Mouse (Mus musculus) urinary bladder, postnatal 4 days (tissue): ENCODE measurements around the gene Gm43951.
"Not testable (repeated sequence)": the region's sequence is repeated elsewhere in the genome, so short reads cannot be mapped to it uniquely, and the experiment has no call there.

Experiments used
- DNase-seq, 2 experiments: peaks; one replicate each; pipeline ENCODE4 v3.0.0; 2021 to 2022; ENCODE audit warnings: low spot score in 2 of 2

Gm43951 gene

GRCm38 (mm10) chr11:72203440-72203839 lies 3.2 kb downstream of the Gm43951 start:
- no peak for DNase-seq

DNA sequence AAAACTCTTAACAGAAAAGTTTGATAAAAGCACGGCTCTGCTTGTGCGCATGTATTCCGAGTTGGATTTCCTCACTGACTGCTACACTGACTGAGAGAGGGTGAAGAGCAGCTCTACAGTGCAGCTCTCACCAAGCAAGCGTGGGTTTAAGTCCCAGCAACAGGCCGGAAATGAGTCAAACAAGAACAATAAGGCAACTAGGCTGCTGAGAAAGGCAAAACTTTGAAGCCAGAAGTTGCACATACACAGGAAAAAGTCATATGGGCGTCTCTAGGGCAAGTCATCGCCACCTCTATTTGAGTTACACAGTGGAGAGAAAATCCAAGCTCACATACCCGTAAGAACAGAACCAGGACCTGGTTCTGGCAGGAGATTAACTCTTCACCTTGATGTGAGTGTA lies 10.1 kb downstream of the Gm43951 start:
- no peak for DNase-seq

GRCm38 (mm10) chr11:72194259-72194658 lies 12.4 kb downstream of the Gm43951 start:
- DNase-seq: no peak

DNA sequence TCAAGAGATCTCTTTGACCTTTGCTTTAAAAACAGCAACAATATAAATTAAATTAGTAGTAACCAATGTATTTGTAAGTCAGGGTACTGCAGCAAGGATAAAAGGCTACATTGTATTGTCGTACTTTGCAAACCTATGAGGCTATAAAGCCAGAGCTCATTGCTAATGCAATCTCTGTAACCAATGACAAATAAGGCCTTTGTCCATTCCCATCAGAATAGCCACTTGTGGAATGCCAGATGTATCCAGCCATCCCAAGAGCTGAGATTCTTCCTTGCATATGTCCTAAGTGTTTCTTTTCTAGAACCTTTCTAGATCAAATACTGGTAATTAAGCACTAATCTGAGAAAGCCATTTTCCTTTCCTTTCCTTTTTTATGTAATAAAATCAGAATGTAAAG lies 15.8 kb downstream of the Gm43951 start:
- no peak for DNase-seq

DNA sequence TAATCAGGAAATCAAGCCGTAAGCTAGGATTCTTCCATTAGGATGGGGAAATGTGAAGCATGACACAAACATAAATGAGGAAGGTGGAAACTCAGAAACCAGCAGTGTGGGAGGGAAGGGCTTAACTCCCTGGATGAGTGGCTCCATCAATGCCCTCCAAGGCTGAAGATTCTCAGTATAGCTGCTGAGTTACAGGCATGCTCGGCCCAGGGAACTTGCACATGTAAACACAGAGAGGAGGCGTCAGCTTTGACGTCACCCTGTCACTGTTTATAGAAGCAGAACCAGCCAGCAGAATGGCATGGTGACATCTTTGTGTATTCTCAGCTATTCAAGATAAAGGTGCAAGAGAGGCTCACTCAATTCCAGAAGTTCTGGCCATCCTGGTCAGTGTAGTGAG lies 22.4 kb downstream of the Gm43951 start:
- no peak for DNase-seq

- no peak for DNase-seq
Measured at GRCm38 (mm10) chr11:72181136-72181535, 25.5 kb downstream of the Gm43951 start.

GRCm38 (mm10) chr11:72180556-72180955 lies 26.1 kb downstream of the Gm43951 start:
- DNase-seq: no peak

DNA sequence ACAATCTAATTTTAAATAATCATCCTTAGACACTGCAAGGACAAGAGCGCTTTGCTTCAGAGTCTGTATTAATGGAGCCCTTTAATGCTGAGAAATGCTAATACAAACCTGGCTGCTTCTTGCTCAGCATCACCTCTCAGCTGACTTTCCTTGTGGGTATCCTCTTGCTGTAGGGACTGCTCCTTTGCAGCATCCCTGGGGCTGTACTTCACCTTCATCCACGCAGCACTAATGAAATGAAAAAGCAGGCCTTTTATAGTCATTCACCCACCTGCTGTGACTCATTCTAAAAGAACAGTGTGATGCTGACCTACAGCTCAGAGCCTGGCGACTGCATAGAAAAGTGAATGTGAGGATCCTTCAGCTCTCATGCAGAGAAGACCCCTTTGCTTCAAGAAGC lies 30.1 kb downstream of the Gm43951 start:
- DNase-seq: no peak

- no peak for DNase-seq
Measured at GRCm38 (mm10) chr11:72175966-72176365, 30.7 kb downstream of the Gm43951 start.

DNA sequence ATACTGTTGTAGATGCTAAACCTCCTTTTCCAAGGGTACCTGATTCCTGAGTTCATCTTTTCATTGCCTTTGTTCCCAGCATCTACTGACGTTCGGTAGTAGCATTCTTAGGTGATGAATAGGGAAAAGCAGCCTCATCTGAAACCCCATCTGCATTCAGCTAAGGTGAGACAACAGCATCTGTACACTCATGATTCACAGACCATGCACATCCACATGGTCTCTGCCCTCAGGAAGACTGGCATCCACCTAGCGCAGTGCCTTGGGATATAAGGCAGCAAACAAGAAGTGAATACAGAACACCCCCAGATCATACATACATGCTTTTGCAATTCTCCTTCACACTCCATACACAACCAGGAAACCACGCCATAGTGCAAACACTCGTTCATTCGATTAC lies 31.9 kb downstream of the Gm43951 start:
- DNase-seq: no peak

DNA sequence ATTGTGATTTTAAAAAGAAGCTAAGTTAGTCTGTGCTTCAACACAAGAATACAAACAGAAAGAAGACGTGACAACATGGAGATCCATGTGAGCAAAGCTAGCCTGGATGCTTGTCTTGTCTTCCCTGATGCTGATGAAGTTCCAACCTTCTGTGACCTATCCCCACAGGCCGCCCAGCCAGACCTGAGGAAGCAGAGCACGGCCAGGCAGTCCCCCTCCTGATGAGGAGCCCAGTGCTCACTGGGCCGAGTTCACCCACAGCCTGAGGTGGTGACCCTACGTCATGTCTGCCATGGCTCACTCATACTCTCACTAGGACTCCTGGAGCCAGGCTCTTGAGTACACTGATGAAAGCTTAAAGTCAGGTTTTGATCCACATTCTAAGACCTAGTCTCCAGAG lies 33.1 kb downstream of the Gm43951 start:
- DNase-seq: no peak

DNA sequence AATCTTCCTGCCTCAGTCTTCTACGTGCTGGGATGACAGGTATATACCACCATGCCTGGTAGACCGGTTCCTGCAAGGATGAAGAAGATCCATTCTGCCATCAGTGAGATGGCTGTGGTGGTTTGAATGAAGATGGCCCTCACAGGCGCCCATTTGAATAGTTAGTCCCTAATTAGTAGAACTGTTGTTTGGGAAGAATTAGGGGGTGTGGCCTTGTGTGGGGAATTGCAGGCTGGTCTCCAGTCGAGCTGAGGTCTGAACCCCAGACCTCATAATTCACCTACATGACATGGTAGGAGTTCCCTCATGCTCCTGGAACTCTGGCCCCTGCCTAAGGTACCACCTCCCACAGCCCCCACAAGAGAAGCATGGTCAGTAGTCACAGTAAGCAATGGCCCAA lies 34.7 kb downstream of the Gm43951 start:
- not testable (repeated sequence) for DNase-seq

GRCm38 (mm10) chr11:72169871-72170270 lies 36.8 kb downstream of the Gm43951 start:
- no peak for DNase-seq

DNA sequence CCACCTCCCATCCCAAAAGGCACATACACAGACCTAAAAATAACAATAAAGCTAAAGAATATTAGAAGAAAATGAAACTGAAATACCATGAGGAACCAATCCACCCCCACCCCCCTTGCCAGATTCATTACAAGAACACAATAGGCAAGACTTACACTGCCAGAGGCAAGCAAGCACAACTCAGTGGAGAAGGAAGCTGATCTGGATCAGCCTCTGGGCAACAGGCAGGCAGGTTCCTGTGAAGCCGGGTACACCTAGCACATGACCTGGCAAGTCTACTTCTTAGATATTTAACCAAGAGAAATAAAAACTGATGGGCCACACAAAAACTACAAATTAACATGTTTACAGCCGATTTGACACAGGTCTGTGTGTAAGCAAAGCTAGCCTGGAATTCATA lies 43.4 kb downstream of the Gm43951 start:
- DNase-seq: no peak

DNA sequence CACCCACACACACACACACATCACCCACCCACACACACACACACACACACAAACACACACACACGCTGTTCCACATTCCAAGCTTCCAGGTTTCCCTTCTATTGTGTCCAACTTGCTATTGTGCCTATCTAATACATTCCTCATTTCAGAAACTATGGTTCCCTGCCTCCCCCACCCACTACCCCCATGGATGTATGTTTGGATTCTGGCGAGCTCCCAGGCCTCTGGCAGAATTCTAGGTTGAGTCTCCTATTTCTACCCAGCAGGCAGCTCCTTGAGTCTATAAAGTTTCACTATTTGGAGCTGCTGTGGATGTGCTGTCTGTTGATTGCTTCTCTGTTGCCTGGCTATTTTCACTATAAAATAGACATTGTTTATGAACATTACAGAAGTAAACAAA lies 50.0 kb downstream of the Gm43951 start:
- no peak for DNase-seq

- no peak for DNase-seq
Measured at GRCm38 (mm10) chr11:72155981-72156428, 50.6 kb downstream of the Gm43951 start.

- DNase-seq: no peak
Measured at GRCm38 (mm10) chr11:72155186-72155980, 51.3 kb downstream of the Gm43951 start.
